Mouse (Mus musculus): Measurements from ENCODE around the gene C530008M17Rik. TPM values are rescaled to one million over a fixed set of nuclear protein-coding genes. Genes with fewer than 3 reads are reported as not detected.

C530008M17Rik gene
- total RNA-seq, 1 experiment from 2014 or later, result not detected

DNA sequence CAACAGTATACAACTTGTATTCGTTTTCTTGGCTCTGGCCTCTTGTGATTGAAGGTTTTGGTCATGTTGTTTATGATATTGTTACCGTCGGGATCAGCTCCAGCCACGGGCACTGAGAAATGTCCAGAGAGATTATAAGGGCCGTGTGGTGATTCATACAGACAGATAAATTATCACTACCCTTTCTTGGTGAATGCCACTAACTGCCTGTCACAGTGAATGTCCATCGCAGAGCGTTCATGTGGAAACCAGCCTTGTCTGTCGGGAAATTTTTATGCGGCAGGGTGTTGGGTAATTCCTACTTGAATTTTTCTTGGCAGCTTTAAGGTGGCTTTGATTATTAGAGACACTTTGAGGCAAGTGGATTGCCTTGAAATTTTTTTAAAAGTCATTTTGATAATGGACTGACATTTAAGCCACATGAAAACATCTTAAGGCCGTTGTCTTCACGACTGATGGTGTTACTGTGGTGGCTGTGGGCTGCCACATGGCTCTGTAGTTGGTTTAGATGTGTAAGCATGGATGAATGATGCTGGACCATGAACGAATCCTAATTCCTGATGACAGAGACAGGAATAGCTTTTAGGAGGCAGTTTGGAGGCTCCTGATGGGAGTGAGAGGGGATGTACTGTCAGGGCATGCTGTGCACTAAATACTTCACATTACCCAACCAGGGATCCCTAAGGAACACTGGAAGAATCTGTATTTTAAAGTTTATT is 35.6 kb downstream of the C530008M17Rik start:
- ATAC-seq (replicated peaks; ENCODE audit: insufficient number of reproducible peaks, low FRiP score, low TSS enrichment, poor library complexity, severe bottlenecking), result no peak

DNA sequence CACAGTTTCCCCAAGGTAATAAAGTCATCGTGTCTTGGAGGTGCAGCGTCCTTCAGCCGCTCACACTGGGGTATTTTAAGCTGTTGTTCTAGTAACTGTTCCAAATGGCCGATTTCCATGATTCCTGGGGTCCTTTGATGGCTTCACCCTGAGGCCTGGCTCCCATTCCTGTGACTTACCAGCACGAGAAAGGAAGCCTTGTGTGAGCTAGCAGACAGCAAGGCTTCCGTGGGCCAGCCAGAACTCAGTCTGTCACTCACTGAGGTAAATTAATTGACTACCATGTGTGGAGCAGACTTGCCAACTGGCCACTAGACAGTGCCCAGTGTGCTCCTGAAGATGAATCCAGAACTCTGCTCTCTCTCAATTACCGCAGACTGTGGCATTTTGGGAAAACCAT is 41.2 kb downstream of the C530008M17Rik start:
- no peak for ATAC-seq (replicated peaks; ENCODE audit: insufficient number of reproducible peaks, low FRiP score, low TSS enrichment, poor library complexity, severe bottlenecking)

DNA sequence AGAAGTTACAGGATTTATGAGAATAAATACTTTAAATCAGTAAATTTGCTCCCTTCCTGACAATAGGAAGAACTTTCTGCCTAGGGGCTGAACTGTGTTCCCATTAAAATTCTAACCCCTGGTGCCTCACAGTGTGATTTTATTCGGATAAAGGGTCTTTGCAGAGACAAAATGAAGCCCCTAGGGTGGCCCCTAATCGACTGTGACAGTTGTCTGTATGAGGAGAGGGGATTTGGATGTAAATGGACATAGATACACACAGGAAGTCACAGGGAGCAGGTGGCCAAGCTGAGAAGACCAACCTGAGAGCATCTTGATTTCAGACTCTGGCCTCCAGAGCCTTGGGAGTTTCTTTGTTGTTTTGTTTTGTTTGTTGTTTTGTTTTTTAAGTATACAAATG is 41.9 kb downstream of the C530008M17Rik start:
- no peak for ATAC-seq (replicated peaks; ENCODE audit: insufficient number of reproducible peaks, low FRiP score, low TSS enrichment, poor library complexity, severe bottlenecking)

DNA sequence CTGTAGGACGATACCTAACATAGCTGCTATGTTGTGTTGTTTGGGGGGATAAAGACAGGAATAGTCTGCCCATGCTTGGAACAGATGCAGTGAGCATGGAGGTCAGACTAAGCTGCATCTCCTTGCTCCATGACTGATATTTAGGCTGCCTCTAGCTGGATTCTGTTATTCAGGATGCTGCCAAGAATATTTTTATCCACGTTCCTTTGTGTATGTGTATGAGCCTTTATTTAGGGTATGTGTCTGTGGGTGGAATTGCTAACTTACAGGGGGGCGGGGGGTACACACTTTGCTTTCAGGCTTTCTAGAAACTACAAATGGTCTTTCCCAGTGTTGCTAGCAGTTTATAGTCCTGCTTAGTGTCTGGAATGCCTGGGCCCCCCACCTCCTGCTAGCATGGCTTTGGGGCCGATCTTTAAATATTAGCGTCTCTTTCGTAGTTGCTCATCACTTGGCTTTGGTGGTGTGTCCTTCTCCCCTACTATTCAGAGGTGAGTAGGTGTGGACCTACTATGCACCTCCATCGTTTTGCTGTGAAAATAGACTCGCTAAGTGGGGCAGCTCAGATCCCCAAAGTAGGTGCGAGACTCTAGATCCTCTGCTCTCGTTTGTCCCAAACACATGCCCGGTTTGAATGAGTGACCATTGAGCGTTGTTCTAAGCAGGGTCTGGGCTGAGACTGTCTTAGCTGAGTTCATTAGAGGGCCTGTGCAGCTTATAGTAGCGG is 45.0 kb downstream of the C530008M17Rik start:
- ATAC-seq (replicated peaks; ENCODE audit: insufficient number of reproducible peaks, low FRiP score, low TSS enrichment, poor library complexity, severe bottlenecking), result no peak

DNA sequence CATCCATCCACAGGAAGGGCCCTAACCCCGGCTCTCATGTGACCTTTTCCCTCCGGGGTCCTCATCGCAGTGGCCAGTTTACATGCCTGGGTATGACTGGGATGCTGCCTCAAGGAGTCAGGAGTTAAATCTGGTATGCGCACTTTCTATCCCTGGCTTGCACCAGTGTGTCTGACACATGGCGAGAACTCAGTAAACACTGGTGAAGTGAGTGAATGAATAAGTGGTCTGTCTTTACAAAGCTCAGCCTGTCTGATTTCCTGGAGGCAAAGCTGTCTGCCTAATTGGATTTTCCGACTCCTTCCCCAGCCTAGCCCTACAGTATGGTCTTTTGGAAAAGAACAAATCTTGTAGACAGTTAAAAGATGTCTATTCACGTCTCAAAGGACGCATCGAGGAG is 45.8 kb downstream of the C530008M17Rik start:
- no peak for ATAC-seq (replicated peaks; ENCODE audit: insufficient number of reproducible peaks, low FRiP score, low TSS enrichment, poor library complexity, severe bottlenecking)

DNA sequence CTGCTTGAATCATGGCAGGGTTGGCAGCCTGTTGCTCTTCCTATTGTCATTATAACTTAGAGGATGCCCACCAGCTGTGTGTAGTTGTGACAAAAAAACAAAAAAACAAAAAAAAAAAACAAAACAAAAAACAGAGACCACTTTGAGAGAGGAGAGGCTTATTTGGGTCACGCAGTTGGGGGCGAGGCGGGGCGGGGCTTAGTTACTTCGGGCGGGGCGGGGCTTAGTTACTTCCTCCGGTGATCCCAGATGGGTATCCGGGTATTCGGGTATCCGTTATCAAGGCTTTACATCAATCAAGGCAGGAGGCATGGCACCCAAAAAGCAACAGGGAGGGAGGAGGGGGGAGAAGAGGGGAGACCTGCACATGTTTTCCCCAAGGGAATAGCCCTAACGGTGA is 46.3 kb downstream of the C530008M17Rik start:
- ATAC-seq (replicated peaks; ENCODE audit: insufficient number of reproducible peaks, low FRiP score, low TSS enrichment, poor library complexity, severe bottlenecking), result no peak

DNA sequence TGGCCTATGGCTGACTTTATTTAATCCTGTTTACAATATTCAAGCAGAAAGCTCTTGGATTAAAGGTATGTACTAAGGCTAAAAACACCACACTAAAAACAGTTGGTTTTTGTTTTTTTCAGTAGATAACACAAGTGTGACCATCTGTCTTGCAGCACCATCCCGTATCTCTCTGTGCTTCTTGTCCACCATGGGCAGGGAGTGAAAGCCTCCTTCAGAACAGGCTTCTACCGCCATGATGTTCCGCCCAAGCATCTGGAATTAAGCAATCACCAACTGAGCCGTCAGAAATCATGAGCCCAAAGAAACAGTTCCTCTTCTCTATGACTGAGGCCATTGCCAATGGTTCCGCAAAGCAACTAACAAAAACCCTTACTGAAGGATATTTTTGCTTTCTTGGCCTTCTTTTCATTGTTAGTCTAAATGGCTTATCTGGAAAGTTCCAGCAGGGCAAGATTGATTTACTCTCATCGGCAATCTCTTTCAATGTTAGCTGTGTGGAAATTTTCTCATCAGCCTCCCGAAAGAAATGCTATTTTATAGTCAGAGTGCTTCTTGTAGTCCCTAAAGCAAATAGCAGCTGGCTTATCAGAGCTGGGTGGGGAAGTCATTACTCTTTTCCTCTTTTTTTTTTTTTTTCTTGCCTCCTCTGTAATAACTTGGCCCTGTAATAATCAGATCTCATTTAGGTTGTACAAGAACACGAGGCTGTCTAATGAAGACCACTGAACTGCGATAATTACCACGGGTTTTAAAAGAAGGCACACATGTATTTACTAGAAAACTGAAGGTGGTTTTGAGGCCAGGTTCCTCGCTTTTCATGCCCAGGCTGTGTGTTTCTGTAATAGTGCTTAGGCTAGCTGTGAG is 49.2 kb downstream of the C530008M17Rik start:
- no peak for ATAC-seq (replicated peaks; ENCODE audit: insufficient number of reproducible peaks, low FRiP score, low TSS enrichment, poor library complexity, severe bottlenecking)

DNA sequence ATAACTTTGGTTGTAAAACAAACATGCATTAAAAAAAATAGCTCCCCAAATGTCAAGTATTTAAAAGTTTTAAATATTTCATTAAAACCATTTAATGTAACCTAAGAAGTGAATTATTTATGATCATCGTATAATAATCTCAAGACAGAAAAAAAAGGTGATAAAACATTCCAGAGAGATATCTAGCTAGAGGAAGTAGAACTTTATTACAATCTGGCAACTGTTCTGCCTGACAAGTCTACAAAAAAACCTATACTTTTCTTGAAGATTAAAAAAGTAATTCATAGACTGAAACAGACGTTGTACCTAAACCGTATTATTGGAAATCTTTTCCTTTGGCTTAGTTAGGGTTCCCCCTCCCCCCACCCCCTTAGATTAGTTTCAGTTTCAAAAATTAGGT is 50.8 kb downstream of the C530008M17Rik start:
- no peak for ATAC-seq (replicated peaks; ENCODE audit: insufficient number of reproducible peaks, low FRiP score, low TSS enrichment, poor library complexity, severe bottlenecking)

DNA sequence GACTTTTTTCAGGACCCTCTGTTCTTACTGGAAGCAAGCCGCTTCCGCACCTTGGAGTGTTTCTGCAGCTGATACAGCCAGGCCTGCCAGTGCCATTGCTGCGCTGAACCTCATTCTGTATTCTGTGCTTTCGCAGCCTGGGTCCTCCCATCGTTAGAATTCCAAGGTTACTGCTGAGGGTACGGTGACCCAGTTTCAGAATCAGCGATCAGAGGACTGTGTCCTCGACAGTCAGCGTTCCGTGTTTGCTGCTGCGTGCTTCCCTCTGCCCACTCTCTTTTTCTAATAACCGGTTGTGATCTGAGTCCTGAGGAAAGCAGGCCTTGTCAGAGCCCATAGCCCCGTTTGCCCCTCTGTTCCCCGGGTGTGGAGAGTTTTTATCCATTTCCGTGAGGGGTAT is 51.7 kb downstream of the C530008M17Rik start:
- ATAC-seq (replicated peaks; ENCODE audit: insufficient number of reproducible peaks, low FRiP score, low TSS enrichment, poor library complexity, severe bottlenecking), result no peak

DNA sequence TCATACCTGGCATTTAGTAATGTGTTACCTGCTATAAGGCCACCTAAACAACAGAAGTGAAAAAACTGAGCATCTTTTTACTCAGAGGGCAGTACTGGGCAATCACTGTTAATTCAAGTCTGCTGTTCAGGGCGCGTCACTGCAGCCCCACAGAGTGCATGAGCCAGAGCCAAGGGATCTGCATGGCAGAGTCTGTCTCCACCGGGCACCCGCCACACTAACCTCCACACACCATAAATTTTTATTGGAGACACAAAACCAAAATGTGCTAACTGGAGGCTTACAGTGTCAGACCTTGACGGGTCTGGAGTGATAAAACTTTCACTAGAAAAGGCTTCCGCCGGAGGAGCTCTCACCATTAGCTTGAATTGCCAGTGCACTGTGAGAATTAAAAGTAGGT is 57.4 kb downstream of the C530008M17Rik start:
- ATAC-seq (replicated peaks; ENCODE audit: insufficient number of reproducible peaks, low FRiP score, low TSS enrichment, poor library complexity, severe bottlenecking), result no peak

DNA sequence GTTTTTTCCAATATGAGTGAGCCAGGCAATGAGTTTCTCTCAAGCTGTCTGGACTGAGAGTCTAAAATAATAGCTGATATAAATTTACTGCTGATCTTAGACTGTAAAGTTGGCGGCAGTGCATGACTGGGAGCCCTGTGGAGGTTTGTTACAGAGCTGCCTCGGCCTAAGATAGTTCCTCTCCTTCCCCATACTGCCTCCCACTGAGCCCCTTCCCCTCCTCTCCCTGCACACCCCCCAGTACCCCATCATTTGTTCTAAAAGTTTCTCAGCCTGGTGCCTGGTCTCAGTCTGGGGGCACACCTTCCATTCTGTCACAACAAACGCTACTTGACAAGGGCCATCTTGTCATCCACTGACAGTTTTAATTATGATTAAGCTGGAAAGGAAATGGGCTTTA is 63.6 kb downstream of the C530008M17Rik start:
- no peak for ATAC-seq (replicated peaks; ENCODE audit: insufficient number of reproducible peaks, low FRiP score, low TSS enrichment, poor library complexity, severe bottlenecking)

DNA sequence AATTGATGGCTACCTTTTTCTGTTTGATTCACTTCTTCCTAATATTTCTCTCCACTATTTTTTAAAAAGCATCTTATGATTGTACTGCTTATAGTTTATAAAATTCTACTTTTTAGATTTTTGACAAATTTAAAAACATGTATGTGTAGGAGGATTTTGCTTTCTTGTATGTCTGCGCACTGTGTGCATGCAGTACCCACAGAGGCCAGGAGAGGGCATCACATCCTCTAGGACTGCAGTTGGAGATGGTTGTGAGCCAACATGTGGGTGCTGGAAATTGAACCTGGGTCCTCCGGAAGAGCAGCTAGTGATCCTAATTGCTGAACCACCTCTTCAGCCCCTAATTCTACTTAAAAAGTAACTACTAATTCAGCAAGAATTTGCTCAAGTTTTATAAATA is 68.6 kb downstream of the C530008M17Rik start:
- ATAC-seq (replicated peaks; ENCODE audit: insufficient number of reproducible peaks, low FRiP score, low TSS enrichment, poor library complexity, severe bottlenecking), result no peak

DNA sequence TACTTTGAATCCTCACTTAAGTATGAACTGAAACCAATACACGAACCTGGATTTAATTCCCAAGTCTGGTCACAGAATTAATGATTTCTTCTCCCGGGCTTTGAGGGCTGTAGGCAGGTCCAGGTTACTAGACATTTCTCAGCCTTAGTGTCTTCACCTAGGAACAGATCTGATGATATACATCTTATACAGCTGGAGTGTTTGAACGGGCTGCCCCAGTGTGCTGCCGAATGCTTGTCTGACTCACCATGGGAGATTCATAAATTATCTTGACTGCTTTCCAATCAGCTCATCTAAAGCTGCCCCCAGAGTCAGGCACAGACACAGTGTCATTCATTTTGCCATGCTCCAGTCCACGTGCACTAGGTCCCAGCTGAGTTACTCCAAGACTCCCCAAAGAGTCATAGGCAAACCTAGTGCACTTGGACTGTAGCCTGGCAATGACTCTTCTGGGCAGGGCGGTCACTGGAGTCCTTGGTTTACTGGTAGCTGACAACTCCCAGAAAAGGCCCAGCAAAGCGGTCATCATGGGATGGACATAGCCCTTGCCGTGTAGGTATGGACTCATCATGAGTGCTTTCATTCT is 70.3 kb downstream of the C530008M17Rik start:
- no peak for ATAC-seq (replicated peaks; ENCODE audit: insufficient number of reproducible peaks, low FRiP score, low TSS enrichment, poor library complexity, severe bottlenecking)

DNA sequence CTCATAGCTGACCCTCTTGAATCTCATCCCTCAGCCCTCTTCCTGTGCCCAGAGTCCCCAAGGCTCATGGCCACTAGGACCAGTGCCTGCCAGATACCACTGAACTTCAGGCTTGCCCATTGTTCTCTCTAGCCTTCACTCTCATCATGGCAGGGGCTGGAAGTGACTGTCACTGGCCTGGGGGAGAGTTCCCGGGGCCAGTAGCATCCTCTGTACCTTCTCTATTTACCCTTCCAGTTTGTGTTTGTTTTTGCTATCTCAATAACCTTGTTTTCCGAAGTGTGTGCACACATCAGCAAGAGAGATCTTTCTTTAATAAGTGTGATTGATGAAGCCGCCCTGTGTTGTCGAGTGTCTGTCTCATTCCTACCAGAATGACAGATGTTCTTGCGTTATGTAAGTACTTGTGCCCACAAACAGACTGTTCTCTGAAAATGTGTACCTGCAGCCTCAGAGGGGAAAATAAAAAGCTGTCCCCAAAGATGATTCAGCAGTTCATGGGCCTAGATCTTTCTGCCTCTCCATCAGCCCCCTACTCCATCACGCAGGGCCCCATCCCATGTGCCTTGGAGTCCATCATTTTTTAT is 76.8 kb downstream of the C530008M17Rik start:
- ATAC-seq (replicated peaks; ENCODE audit: insufficient number of reproducible peaks, low FRiP score, low TSS enrichment, poor library complexity, severe bottlenecking), result no peak

DNA sequence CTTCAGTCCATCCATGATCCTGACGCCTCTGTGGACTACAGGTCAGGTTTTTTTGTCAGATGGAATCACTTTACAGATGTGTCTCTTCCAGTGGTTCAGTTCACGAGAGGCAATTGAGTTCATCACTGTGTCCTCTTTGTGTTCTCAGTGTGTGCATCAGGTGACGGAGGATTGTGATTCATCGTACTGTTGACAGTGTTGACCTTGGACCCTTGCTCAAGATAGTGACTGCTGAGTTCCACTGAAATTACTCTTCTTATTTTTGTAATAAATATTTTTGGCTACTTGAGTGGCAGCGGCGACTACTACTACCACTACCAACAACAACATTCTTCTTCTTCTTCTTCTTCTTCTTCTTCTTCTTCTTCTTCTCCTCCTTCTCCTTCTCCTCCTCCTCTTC is 85.2 kb downstream of the C530008M17Rik start:
- no peak for ATAC-seq (replicated peaks; ENCODE audit: insufficient number of reproducible peaks, low FRiP score, low TSS enrichment, poor library complexity, severe bottlenecking)

DNA sequence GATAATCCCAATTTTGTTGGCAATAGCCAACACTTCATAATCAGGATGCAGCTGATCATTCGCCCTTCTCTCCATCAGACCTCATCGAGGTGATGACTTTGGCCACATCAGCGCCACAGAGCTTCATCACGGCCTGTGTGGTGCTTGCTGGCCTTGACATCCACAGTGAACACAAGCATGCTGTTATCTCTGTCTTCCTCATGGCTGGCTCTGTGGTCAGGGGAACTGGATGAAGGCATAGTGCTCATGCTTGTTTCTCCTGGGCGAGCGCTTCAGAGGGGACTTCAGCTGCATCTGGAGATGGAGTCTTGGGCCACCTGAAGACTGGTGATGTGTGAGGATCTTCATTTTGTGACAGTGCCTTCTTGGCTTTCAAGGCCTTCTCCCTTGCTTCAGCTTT is 85.8 kb downstream of the C530008M17Rik start:
- no peak for ATAC-seq (replicated peaks; ENCODE audit: insufficient number of reproducible peaks, low FRiP score, low TSS enrichment, poor library complexity, severe bottlenecking)

DNA sequence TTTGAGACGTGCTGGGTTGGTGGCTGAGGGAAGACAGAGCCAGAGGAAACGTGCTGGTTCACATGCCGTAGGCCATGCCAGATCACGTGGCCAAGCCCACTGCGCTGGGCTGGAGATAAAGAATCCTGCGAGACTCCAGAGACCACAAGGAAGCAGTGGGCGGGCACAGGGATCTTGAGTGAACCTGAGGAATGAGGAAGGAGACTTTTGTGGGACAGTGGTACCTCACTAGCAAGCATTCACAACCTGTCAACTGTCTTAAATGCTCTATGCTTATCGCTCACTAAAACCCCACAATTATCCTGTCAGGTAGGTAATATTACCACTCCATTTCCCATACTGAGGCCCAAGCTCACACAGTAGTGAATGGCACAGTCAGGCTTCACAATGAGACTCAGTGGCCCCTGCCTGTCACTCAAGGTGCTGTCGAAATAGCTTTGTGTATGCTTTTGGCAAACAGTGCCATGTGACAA is 88.5 kb downstream of the C530008M17Rik start:
- ATAC-seq (replicated peaks; ENCODE audit: insufficient number of reproducible peaks, low FRiP score, low TSS enrichment, poor library complexity, severe bottlenecking), result no peak

DNA sequence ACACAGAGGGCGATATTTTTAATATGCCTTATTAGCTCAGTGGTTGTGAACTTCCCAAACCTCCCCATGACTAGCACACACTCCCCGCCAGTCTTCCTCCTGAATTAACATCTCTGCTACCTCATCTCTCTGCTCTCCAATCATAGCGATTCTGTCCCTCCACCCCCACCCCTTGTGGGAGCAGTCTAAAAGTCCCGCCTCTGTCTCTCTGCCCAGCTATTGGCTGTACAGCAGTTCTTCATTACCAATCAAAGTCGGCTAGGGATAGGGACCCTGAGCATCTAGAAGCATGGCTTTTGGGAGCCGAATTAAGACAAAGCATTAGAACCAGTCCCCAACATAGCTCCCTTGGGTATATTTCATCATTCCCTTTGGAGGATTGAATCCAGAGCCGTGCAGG is 91.5 kb downstream of the C530008M17Rik start:
- ATAC-seq (replicated peaks; ENCODE audit: insufficient number of reproducible peaks, low FRiP score, low TSS enrichment, poor library complexity, severe bottlenecking), result no peak

DNA sequence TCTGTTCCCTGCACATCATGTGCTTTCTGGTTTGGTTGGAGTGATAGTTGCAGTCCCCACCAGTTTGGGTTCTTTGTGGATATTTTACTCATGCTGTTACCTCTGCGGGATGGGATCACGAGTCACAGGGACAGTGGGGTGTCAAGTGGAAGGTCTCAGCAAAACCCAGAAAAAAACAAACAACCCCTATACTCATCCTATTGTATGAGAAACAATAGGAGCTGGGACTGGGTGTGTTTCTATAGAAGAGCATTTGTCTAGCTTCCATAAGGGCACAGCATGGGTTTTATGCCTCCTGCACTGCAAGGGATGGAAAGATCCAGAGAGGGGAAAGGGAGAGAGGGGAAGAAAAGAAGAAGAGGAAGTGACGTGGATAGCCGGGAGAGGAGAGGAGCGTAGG is 96.0 kb downstream of the C530008M17Rik start:
- ATAC-seq (replicated peaks; ENCODE audit: insufficient number of reproducible peaks, low FRiP score, low TSS enrichment, poor library complexity, severe bottlenecking), result no peak

Measured in monocyte, adult 5-6 weeks (primary cell).